Mouse (Mus musculus) heart, embryonic 15.5 days (tissue): ENCODE data around the gene Grik1. TPM values are rescaled to one million over a fixed set of nuclear protein-coding genes. Genes with fewer than 3 reads are reported as not detected.

ENCODE experiments used
- ATAC-seq: fragments of 200-750 bp; cut with Nextera tagmentation; replicated peaks from 2 replicates; pipeline ENCODE4 v1.8.0; 2017; ENCODE audit warnings: low read depth, moderate TSS enrichment; ENCODE audit not compliant: insufficient number of reproducible peaks, insufficient read depth, low FRiP score
- H3K27ac ChIP-seq: fragments of 300-500 bp; sonication (generic); 2 replicates; pipeline ENCODE4 v1.5.1; 2015; ENCODE audit warnings: mild to moderate bottlenecking, inconsistent platforms
- H3K27me3 ChIP-seq: fragments of 300-500 bp; sonication (generic); 2 replicates; pipeline ENCODE4 v1.6.1; 2015; ENCODE audit warnings: inconsistent platforms
- H3K36me3 ChIP-seq: fragments of 300-500 bp; sonication (generic); 2 replicates; pipeline ENCODE4 v1.6.1; 2015; ENCODE audit warnings: mild to moderate bottlenecking, inconsistent platforms
- H3K4me1 ChIP-seq: fragments of 300-500 bp; sonication (generic); replicated peaks from 2 replicates; pipeline ENCODE4 v1.6.1; 2015; ENCODE audit warnings: inconsistent platforms
- H3K4me2 ChIP-seq: fragments of 300-500 bp; sonication (generic); 2 replicates; pipeline ENCODE4 v1.6.1; 2015; ENCODE audit warnings: inconsistent platforms, mild to moderate bottlenecking, moderate library complexity
- H3K4me3 ChIP-seq: fragments of 300-500 bp; sonication (generic); 2 replicates; pipeline ENCODE4 v1.5.1; 2015; ENCODE audit warnings: mild to moderate bottlenecking, inconsistent platforms
- H3K9ac ChIP-seq: fragments of 300-500 bp; sonication (generic); 2 replicates; pipeline ENCODE4 v1.6.1; 2015; ENCODE audit warnings: mild to moderate bottlenecking, inconsistent platforms
- H3K9me3 ChIP-seq: fragments of 300-500 bp; sonication (generic); replicated peaks from 2 replicates; pipeline ENCODE4 v1.6.1; 2016; ENCODE audit warnings: inconsistent platforms
- WGBS: fragments of 180-500 bp; shearing (Covaris S2); methylation state at CpG from one replicate; pipeline ENCODE4 v1.1.7; 2015; ENCODE audit warnings: mixed read lengths; 5-methylcytosine and 5-hydroxymethylcytosine counted together
- polyA plus RNA-seq: library from polyadenylated mRNA; unstranded; fragments of >200 nt; fragmentation: Nextera tagmentation; extraction: Ambion mirVana; gene quantifications from 2 replicates; pipeline ENCODE4 v1.2.1, GENCODE M21; 2015

Grik1 gene
- polyA plus RNA-seq, 1 experiment from 2014 or later = 0.23 TPM

GRCm38 (mm10) chr16:87916209-87917156 lies 373.6 kb downstream of the Grik1 start:
- no peaks in the 10 kb centered on the region for H3K9me3 ChIP-seq
- H3K4me1 ChIP-seq = no peaks in the 10 kb centered on the region
- H3K27me3 ChIP-seq = no peaks in the 10 kb centered on the region
- 59% methylated on average over 6 of the region's 6 CpGs for WGBS
- no peak overlapping the region for H3K4me3 ChIP-seq
- no peaks in the 10 kb centered on the region for H3K36me3 ChIP-seq
- no peak for ATAC-seq
- no peak overlapping the region for H3K4me2 ChIP-seq
- no peak overlapping the region for H3K27ac ChIP-seq
- no peak overlapping the region for H3K9ac ChIP-seq

DNA sequence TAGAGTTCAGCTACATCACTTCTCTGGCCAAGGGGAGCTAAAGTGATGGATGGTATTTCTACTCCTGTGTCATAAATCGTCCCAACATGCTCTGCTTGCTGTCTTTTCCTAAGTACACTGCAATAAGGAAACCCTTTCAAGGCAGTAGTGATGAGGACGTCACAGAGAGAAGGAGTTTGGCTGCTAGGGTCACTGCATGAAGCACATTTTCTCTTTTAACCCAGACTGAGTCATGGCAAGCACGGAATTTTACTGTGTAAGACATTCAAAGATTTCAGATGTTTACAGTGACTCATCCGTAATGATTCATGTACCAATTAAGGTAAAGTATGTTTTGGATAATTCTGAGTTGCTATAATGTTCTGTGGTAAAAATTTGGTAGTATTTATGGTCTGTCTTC lies 374.9 kb downstream of the Grik1 start:
- H3K27me3 ChIP-seq = no peaks in the 10 kb centered on the region
- H3K4me3 ChIP-seq = no peak overlapping the region
- H3K36me3 ChIP-seq = no peaks in the 10 kb centered on the region
- no peak for ATAC-seq
- no peak overlapping the region for H3K4me2 ChIP-seq
- no peak overlapping the region for H3K9ac ChIP-seq
- no peaks in the 10 kb centered on the region for H3K9me3 ChIP-seq
- 63% methylated on average over 4 of the region's 4 CpGs for WGBS
- no peaks in the 10 kb centered on the region; the same call in 1 of the 2 replicates for H3K4me1 ChIP-seq
- no peak overlapping the region for H3K27ac ChIP-seq

GRCm38 (mm10) chr16:87913781-87914180 lies 376.3 kb downstream of the Grik1 start:
- H3K9me3 ChIP-seq = no peaks in the 10 kb centered on the region
- no peak overlapping the region for H3K4me2 ChIP-seq
- 81% methylated on average over 5 of the region's 5 CpGs for WGBS
- no peaks in the 10 kb centered on the region for H3K36me3 ChIP-seq
- H3K4me3 ChIP-seq = no peak overlapping the region
- H3K4me1 ChIP-seq = no peaks in the 10 kb centered on the region; the same call in 1 of the 2 replicates
- no peak overlapping the region for H3K9ac ChIP-seq
- no peak for ATAC-seq
- H3K27ac ChIP-seq = no peak overlapping the region
- no peaks in the 10 kb centered on the region for H3K27me3 ChIP-seq

DNA sequence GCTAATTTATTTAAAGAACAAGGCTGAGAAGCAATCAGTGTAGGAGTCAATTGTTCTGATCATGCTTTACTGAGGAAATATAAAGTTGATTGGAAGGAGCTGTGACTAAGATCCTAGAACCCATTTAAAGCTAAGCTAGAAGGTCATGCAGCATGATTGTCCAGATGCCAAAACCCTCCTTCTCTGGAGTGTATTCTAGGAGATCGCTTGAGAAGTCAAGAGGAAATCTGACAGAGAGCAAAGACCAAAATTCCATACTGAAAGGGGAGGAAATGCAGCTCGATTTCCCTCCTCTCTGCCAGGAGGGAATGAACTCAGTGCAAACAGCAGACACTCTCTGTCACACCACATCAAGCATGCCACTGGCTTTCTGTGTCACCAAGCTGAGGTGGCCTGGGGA lies 378.9 kb downstream of the Grik1 start:
- H3K4me1 ChIP-seq = no peaks in the 10 kb centered on the region; the same call in 1 of the 2 replicates
- no peaks in the 10 kb centered on the region for H3K36me3 ChIP-seq
- 22% methylated on average over 2 of the region's 2 CpGs for WGBS
- no peak overlapping the region for H3K27ac ChIP-seq
- no peak overlapping the region for H3K4me2 ChIP-seq
- no peak overlapping the region for H3K9ac ChIP-seq
- no peak overlapping the region for H3K4me3 ChIP-seq
- no peaks in the 10 kb centered on the region for H3K27me3 ChIP-seq
- ATAC-seq = no peak
- H3K9me3 ChIP-seq = no peaks in the 10 kb centered on the region

DNA sequence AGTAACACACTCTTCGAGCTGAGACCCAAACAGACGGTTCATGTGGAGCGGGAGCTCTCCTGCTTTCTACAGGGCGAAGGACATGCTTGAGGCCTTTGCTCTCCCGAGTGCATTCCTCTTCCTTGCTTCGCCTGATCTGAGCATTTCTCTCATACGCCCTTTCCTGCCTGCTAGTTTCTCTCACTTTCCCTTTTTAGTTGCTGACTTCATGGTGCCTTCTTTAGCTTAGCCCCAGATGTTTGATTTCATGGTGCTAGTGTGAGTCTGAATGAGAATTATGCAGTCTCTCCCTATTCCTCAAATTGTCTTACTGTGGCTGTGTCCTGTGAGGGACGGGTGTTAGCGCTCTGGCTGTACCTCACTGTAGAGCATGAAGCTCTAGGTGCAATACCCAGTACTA lies 388.0 kb downstream of the Grik1 start:
- no peaks in the 10 kb centered on the region for H3K36me3 ChIP-seq
- no peak overlapping the region for H3K4me2 ChIP-seq
- no peak for ATAC-seq
- no peaks in the 10 kb centered on the region for H3K9me3 ChIP-seq
- no peak overlapping the region for H3K27ac ChIP-seq
- H3K9ac ChIP-seq = no peak overlapping the region
- H3K4me1 ChIP-seq = no peaks in the 10 kb centered on the region
- H3K4me3 ChIP-seq = no peak overlapping the region
- WGBS = 55% methylated on average over 9 of the region's 9 CpGs
- no peaks in the 10 kb centered on the region for H3K27me3 ChIP-seq

- no peaks in the 10 kb centered on the region for H3K4me1 ChIP-seq
- H3K4me2 ChIP-seq = no peak overlapping the region
- no peaks in the 10 kb centered on the region for H3K9me3 ChIP-seq
- H3K36me3 ChIP-seq = no peaks in the 10 kb centered on the region
- 84% methylated on average over 2 of the region's 2 CpGs for WGBS
- no peak overlapping the region for H3K27ac ChIP-seq
- H3K9ac ChIP-seq = no peak overlapping the region
- no peaks in the 10 kb centered on the region for H3K27me3 ChIP-seq
- no peak for ATAC-seq
- no peak overlapping the region for H3K4me3 ChIP-seq
Observed at GRCm38 (mm10) chr16:87901189-87901588, 388.9 kb downstream of the Grik1 start.

DNA sequence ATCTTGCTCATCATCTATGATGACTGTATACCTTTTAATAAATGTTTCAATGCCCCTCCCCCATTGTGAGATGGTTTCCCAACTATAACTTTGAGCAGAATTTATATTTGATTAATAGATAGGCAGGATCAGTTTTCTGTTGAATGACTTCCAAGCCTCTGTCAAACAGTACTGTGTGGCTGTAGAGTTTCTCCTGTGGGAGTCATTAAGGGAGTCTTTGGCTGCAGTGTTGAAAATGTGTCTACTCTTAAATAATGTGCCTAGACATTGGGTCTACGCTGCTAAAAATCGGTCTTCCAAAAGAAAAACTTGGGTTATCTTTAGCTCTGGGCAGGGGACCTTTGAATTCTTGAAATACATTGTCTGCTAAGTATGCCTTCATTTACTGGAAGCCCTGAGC lies 414.1 kb downstream of the Grik1 start:
- WGBS = 59% methylated on average over 2 of the region's 2 CpGs
- Histone ChIP-seq H3K27ac (no peak overlapping the region), H3K4me1 (no peaks in the 10 kb centered on the region), H3K27me3 (no peaks in the 10 kb centered on the region), H3K4me3 (no peak overlapping the region), H3K36me3 (no peaks in the 10 kb centered on the region), H3K9me3 (no peaks in the 10 kb centered on the region), H3K4me2 (no peak overlapping the region), H3K9ac (no peak overlapping the region)
- no peak for ATAC-seq

- no peak overlapping the region for H3K4me2 ChIP-seq
- H3K27me3 ChIP-seq = no peaks in the 10 kb centered on the region
- no peak overlapping the region for H3K9ac ChIP-seq
- H3K27ac ChIP-seq = no peak overlapping the region
- ATAC-seq = no peak
- no peak overlapping the region for H3K4me3 ChIP-seq
- 77% methylated on average over 6 of the region's 6 CpGs for WGBS
- no peaks in the 10 kb centered on the region for H3K4me1 ChIP-seq
- no peaks in the 10 kb centered on the region for H3K36me3 ChIP-seq
- no peaks in the 10 kb centered on the region for H3K9me3 ChIP-seq
Observed at GRCm38 (mm10) chr16:87864526-87864925, 425.5 kb downstream of the Grik1 start.

- 64% methylated on average over 1 of the region's 1 CpGs for WGBS
- ATAC-seq = no peak
Observed at GRCm38 (mm10) chr16:87861722-87862121, 428.3 kb downstream of the Grik1 start.

DNA sequence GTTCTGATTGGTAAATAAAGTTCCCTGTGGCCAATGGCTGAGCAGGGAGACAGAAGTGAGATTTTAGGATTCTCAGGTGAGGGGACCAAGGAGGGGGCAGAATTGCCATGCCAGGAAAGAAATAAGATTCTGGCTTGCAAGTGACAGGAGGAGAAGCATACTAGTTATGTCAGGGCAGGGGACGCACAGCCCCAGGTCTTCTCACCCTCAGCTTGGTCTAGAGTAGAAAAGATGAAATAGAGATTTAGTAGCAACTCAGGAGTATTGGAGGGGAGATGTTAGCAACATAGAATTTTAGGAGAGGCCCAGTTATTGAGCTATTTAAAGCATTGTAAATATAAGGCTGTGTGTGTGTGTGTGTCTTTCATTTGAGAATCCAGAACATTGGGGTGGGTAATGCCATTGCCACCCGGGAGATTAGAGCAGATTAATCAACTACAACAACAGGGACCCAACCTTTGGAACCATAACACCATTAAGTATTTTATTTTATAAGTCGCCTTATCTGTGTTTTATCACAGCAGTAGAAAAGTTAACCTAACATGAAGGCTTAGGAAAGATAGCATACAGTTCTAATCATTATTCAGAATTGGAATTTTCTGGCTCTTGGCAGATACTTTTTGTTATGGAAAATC lies 436.5 kb downstream of the Grik1 start:
- Histone ChIP-seq H3K4me1 (no peaks in the 10 kb centered on the region), H3K9me3 (no peaks in the 10 kb centered on the region), H3K4me2 (no peak overlapping the region), H3K4me3 (no peak overlapping the region), H3K36me3 (no peaks in the 10 kb centered on the region), H3K27me3 (no peaks in the 10 kb centered on the region), H3K9ac (no peak overlapping the region), H3K27ac (no peak overlapping the region)
- 83% methylated on average over 3 of the region's 3 CpGs for WGBS
- no peak for ATAC-seq

More at GRCm38 (mm10) chr16:87861722-87862121, 428.3 kb downstream of the Grik1 start:
- Histone ChIP-seq H3K4me1 (no peaks in the 10 kb centered on the region), H3K4me2 (no peak overlapping the region), H3K27ac (no peak overlapping the region), H3K36me3 (no peaks in the 10 kb centered on the region), H3K9ac (no peak overlapping the region), H3K9me3 (no peaks in the 10 kb centered on the region), H3K27me3 (no peaks in the 10 kb centered on the region), H3K4me3 (no peak overlapping the region)

GRCm38 (mm10) chr16:87851550-87851949 lies 438.5 kb downstream of the Grik1 start:
- Histone ChIP-seq H3K36me3 (no peaks in the 10 kb centered on the region), H3K27me3 (no peaks in the 10 kb centered on the region), H3K4me2 (no peak overlapping the region), H3K9ac (no peak overlapping the region), H3K9me3 (no peaks in the 10 kb centered on the region), H3K4me1 (no peaks in the 10 kb centered on the region), H3K4me3 (no peak overlapping the region), H3K27ac (no peak overlapping the region)
- ATAC-seq = no peak
- 74% methylated on average over 2 of the region's 2 CpGs for WGBS
